Mouse (Mus musculus) neural tube, embryonic 14.5 days (tissue): ENCODE data around the gene Fam20c. TPM values are rescaled to one million over a fixed set of nuclear protein-coding genes. Genes with fewer than 3 reads are reported as not detected.

Source experiments
- ATAC-seq: fragments of 200-750 bp; cut with Nextera tagmentation; 2 replicates; pipeline ENCODE4 v1.8.0; 2017; ENCODE audit warnings: low read depth, mild to moderate bottlenecking, moderate TSS enrichment, moderate library complexity
- H3K27ac ChIP-seq: fragments of 300-500 bp; sonication (generic); 2 replicates; pipeline ENCODE4 v1.5.1; 2014; ENCODE audit warnings: low read depth, mild to moderate bottlenecking, control low read depth, low read length, moderate library complexity, mixed read lengths
- H3K27me3 ChIP-seq: fragments of 300-500 bp; sonication (generic); 2 replicates; pipeline ENCODE4 v1.6.1; 2014; ENCODE audit warnings: low read length; ENCODE audit not compliant: control insufficient read depth, insufficient read depth
- H3K36me3 ChIP-seq: fragments of 300-500 bp; sonication (generic); 2 replicates; pipeline ENCODE4 v1.6.1; 2014; ENCODE audit warnings: low read length, mixed read lengths; ENCODE audit not compliant: control insufficient read depth, insufficient read depth
- H3K4me1 ChIP-seq: fragments of 300-500 bp; sonication (generic); 2 replicates; pipeline ENCODE4 v1.6.1; 2014; ENCODE audit warnings: low read length; ENCODE audit not compliant: control insufficient read depth, insufficient read depth
- H3K4me2 ChIP-seq: fragments of 300-500 bp; sonication (generic); 2 replicates; pipeline ENCODE4 v1.6.1; 2014; ENCODE audit warnings: mild to moderate bottlenecking, low read depth, low read length, control low read depth
- H3K4me3 ChIP-seq: fragments of 300-500 bp; sonication (generic); 2 replicates; pipeline ENCODE4 v1.5.1; 2014; ENCODE audit warnings: low read depth, low read length, control low read depth, mixed read lengths
- H3K9ac ChIP-seq: fragments of 300-500 bp; sonication (generic); replicated peaks from 2 replicates; pipeline ENCODE4 v1.6.1; 2014; ENCODE audit warnings: low read depth, mild to moderate bottlenecking, control low read depth, low read length, mixed read lengths
- H3K9me3 ChIP-seq: fragments of 300-500 bp; sonication (generic); 2 replicates; pipeline ENCODE4 v1.6.1; 2016; ENCODE audit warnings: low read length; ENCODE audit not compliant: control insufficient read depth
- WGBS: fragments of 180-500 bp; shearing (Covaris S2); extraction: QIAGEN DNeasy Blood & Tissue Kit; methylation state at CpG from one replicate; pipeline ENCODE4 v1.1.7; 2014; 5-methylcytosine and 5-hydroxymethylcytosine counted together
- polyA plus RNA-seq: library from polyadenylated mRNA; unstranded; fragments of >200 nt; fragmentation: Nextera tagmentation; extraction: Ambion mirVana; gene quantifications from 2 replicates; pipeline ENCODE4 v1.2.1, GENCODE M21; 2014

Fam20c gene
- polyA plus RNA-seq, 1 experiment from 2014 or later, result 56.8 TPM

DNA sequence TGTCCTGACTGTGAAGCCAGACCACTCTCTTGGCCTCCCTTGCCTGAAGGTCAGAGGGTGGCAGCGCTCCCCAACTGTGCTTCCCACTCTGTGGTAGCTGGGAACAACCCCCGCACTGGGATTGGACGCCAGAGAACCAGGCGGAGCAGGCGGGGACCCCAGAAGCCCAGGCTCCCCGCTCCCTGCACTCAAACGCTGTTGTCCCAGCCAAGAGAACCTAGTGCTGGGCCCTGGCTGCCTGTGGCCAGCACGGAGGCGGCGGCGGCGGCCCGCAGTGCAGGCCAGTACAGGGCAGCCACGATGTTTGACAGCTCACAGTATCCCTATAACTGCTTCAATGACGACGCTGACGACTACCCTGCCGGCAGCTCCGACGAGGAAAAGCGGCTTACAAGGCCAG is 65.5 kb downstream of the Fam20c start, which contains the start of gene Gm5294:
Gene Gm5294, plus strand, starts transcription at position 301 of the 400 bp plus-strand sequence.
- Histone ChIP-seq H3K4me2 (peak within 1 kb of the TSS; percentile 29; the same call in 1 of the 2 replicates), H3K9me3 (no peaks in the 10 kb centered on the region), H3K36me3 (no peaks in the 10 kb centered on the region), H3K27ac (no peak within 1 kb of the TSS), H3K4me3 (peak within 1 kb of the TSS; percentile 1; the same call in 1 of the 2 replicates), H3K27me3 (peaks cover 26% of the 10 kb centered on the region), H3K9ac (no peak within 1 kb of the TSS), H3K4me1 (0 out of 2 replicates have a peak, but pooled peaks cover 2% of the 10 kb centered on the region)
- no peak for ATAC-seq
- WGBS, result 6% methylated on average over 21 of the region's 21 CpGs

DNA sequence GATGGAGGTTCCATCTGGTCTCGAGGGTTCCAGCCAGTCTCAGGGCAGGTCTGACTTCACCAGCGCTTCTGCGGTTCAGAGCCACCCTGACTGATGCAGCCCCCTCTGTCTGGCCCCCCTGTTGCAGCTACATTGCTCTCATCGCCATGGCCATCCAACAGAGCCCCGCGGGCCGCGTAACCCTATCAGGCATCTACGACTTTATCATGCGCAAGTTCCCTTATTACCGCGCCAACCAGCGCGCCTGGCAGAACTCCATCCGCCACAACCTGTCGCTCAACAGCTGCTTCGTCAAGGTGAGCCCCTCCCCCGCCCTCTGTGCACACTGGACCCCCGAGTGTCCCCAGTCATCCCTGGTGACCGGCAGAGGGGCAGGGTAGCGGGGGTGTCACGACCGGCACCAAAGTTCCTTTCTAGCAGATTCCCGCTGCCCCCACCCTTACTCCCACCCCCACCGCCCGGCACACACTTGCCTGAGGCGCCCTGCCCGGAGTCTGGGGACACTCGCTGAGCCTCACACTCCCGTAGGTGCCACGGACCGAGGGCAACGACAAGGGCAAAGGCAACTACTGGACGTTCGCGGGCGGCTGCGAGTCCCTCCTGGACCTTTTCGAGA is 66.5 kb downstream of the Fam20c start:
- no peaks in the 10 kb centered on the region for H3K9me3 ChIP-seq
- no peak overlapping the region for H3K9ac ChIP-seq
- no peak for ATAC-seq
- H3K4me3 ChIP-seq, result peak overlapping the region; percentile 1; the same call in 1 of the 2 replicates
- no peak overlapping the region for H3K27ac ChIP-seq
- H3K36me3 ChIP-seq, result no peaks in the 10 kb centered on the region
- peak overlapping the region; percentile 29; the same call in 1 of the 2 replicates for H3K4me2 ChIP-seq
- WGBS, result 3% methylated on average over 38 of the region's 39 CpGs
- H3K27me3 ChIP-seq, result peaks cover 26% of the 10 kb centered on the region
- H3K4me1 ChIP-seq, result 0 out of 2 replicates have a peak, but pooled peaks cover 2% of the 10 kb centered on the region

- Histone ChIP-seq H3K27me3 (peaks cover 15% of the 10 kb centered on the region), H3K36me3 (no peaks in the 10 kb centered on the region), H3K27ac (no peak overlapping the region), H3K9ac (no peak overlapping the region), H3K4me2 (no peak overlapping the region), H3K4me3 (no peak overlapping the region), H3K4me1 (0 out of 2 replicates have a peak, but pooled peaks cover 2% of the 10 kb centered on the region), H3K9me3 (no peaks in the 10 kb centered on the region)
- ATAC-seq, result no peak
- WGBS, result 78% methylated on average over 3 of the region's 3 CpGs
Observed at GRCm38 (mm10) chr5:138825090-138825489, 70.8 kb downstream of the Fam20c start.

DNA sequence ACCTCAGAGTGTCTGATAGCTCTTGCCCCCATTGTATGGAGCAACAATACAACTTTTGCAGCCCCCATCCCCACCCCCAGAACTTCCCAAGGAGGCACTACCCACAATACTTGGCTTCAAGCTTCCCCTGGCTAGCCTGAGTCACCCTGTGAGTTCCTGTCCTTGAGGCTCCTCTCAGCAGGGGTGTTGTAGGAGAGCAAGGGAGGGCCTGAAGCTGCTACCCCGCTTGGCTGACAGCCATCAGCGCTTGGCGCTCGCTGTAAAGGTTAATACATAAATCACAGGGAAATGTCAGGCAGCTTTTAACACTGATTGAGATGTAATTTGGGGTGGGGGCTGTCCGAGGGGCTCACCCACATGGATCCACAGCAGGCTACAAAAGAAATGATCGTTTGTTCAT is 79.1 kb downstream of the Fam20c start:
- 12% methylated on average over 6 of the region's 6 CpGs for WGBS
- no peaks in the 10 kb centered on the region for H3K27me3 ChIP-seq
- H3K4me3 ChIP-seq, result no peak overlapping the region
- H3K36me3 ChIP-seq, result no peaks in the 10 kb centered on the region
- ATAC-seq, result peak; percentile 28; the same call in 1 of the 2 replicates
- no peak overlapping the region for H3K9ac ChIP-seq
- H3K9me3 ChIP-seq, result no peaks in the 10 kb centered on the region
- 0 out of 2 replicates have a peak, but pooled peaks cover 4% of the 10 kb centered on the region for H3K4me1 ChIP-seq
- no peak overlapping the region for H3K4me2 ChIP-seq
- no peak overlapping the region for H3K27ac ChIP-seq

DNA sequence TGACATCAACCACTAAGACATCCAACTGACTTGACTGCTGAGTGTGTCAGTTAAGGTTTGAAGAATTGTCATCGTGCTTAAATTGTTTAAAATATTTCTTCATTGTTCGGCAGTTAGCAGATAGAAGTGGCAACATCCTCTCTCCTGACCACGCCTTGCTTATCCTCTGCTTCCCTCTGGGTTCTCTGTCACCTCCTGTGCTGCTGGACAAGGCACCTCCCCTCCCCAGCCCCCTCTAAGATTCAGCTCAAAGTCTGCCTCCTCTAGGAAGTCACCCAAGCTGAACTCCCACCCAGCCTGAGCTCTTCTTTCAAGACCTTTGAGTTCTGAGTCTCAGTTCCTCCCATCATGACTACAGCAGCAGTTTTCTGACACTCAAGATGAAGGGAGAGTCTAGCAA is 80.6 kb downstream of the Fam20c start:
- Histone ChIP-seq H3K9me3 (no peaks in the 10 kb centered on the region), H3K27me3 (no peaks in the 10 kb centered on the region), H3K4me2 (no peak overlapping the region), H3K27ac (no peak overlapping the region), H3K4me3 (no peak overlapping the region), H3K4me1 (0 out of 2 replicates have a peak, but pooled peaks cover 4% of the 10 kb centered on the region), H3K9ac (no peak overlapping the region), H3K36me3 (no peaks in the 10 kb centered on the region)
- no peak for ATAC-seq
- 88% methylated on average over 3 of the region's 3 CpGs for WGBS

- H3K27ac ChIP-seq, result no peak overlapping the region
- H3K4me1 ChIP-seq, result no peaks in the 10 kb centered on the region
- H3K36me3 ChIP-seq, result no peaks in the 10 kb centered on the region
- no peak for ATAC-seq
- no peak overlapping the region for H3K4me2 ChIP-seq
- H3K27me3 ChIP-seq, result no peaks in the 10 kb centered on the region
- H3K4me3 ChIP-seq, result no peak overlapping the region
- no peak overlapping the region for H3K9ac ChIP-seq
- WGBS, result 98% methylated on average over 4 of the region's 4 CpGs
- H3K9me3 ChIP-seq, result no peaks in the 10 kb centered on the region
Observed at GRCm38 (mm10) chr5:138840981-138841380, 86.7 kb downstream of the Fam20c start.

DNA sequence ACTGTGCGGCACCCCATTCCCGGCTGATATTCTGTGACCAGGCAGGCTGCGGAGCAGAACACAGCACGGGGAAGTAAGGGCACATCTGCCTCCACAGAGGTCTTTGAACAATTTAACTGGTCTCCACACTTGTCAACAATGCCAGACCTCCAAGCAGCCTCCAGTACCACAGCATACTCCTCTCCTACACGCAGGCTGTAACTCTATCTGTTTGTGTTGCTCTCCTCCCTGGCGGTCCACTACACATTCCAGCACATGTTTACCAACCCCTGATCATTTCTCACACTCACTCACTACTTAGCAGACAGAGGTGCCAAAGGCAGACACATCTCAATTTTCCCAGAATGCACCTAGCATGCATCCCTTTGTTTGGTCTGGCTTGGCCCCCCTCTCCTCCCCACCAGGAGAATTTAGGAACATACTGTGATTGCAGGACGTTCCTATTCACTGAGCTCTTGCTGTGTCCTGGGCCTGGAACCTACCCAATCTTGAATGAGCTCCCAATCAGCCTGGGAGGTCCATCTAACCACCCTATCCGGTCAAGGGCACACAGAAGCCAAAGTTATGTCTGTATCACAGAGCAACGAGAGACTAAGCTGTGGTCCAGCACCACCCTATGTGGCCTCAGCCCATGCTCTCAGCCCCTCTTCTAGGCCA is 89.0 kb downstream of the Fam20c start:
- Histone ChIP-seq H3K36me3 (no peaks in the 10 kb centered on the region), H3K27ac (no peak overlapping the region), H3K9me3 (no peaks in the 10 kb centered on the region), H3K4me1 (no peaks in the 10 kb centered on the region), H3K27me3 (no peaks in the 10 kb centered on the region), H3K4me3 (no peak overlapping the region), H3K4me2 (no peak overlapping the region), H3K9ac (no peak overlapping the region)
- 72% methylated on average over 9 of the region's 9 CpGs for WGBS
- ATAC-seq, result no peak

GRCm38 (mm10) chr5:138846506-138846905 is 92.2 kb downstream of the Fam20c start:
- Histone ChIP-seq H3K9ac (no peak overlapping the region), H3K27ac (no peak overlapping the region), H3K4me2 (no peak overlapping the region), H3K4me3 (no peak overlapping the region), H3K36me3 (no peaks in the 10 kb centered on the region), H3K4me1 (no peaks in the 10 kb centered on the region), H3K9me3 (no peaks in the 10 kb centered on the region), H3K27me3 (no peaks in the 10 kb centered on the region)
- no peak for ATAC-seq
- 63% methylated on average over 4 of the region's 4 CpGs for WGBS

DNA sequence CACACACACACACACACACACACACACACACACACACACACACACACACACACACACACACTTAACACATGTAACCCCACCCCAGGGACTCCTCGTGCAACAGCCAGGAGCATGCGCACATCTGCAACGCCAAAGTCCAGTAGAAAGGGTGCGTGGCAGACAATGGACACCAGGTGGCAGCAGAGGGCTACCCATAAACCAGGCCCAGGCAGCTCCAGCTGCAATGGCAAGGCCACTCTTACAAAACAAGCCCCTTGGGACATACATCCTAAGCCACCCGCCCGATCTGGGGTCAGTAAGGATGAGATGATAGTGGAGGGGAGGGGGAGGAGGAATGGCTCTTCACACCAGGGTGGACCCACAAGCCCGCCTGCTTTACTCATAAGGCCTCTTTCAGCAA is 93.8 kb downstream of the Fam20c start:
- Histone ChIP-seq H3K27ac (no peak overlapping the region), H3K27me3 (no peaks in the 10 kb centered on the region), H3K4me3 (no peak overlapping the region), H3K4me2 (no peak overlapping the region; the same call in 1 of the 2 replicates), H3K9me3 (no peaks in the 10 kb centered on the region), H3K4me1 (no peaks in the 10 kb centered on the region), H3K9ac (no peak overlapping the region), H3K36me3 (no peaks in the 10 kb centered on the region)
- WGBS, result 3% methylated on average over 7 of the region's 7 CpGs
- peak; percentile 87 for ATAC-seq
